Mouse (Mus musculus): Measurements from ENCODE around the gene Cdh13.

The Cdh13 gene

DNA sequence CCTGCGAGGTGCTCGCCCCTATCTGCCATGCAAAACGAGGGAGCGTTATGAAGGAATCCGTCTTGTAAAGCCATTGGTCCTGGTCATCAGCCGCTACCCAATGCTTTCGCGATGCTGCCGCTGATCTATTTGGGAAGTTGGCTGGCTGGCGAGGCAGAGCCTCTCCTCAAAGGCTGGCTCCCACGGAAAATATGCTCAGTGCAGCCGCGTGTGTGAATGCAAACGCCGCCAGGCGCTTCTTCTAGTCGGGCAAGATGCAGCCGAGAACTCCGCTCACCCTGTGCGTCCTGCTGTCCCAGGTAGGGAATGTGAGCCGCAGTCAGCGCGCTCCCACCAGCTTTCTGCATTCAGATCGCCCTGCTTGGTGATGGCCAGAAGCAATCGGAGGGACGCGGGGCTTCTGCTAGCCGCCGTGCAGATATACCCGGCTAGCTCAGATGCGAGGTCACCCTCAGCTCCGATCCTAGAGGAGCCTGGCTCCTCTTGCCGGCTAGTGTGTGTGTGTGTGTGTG is at the start of gene Cdh13:
Gene Cdh13 (plus strand): TSS at position 134 of the 512 bp plus-strand sequence.
- no peak for DNase-seq

DNA sequence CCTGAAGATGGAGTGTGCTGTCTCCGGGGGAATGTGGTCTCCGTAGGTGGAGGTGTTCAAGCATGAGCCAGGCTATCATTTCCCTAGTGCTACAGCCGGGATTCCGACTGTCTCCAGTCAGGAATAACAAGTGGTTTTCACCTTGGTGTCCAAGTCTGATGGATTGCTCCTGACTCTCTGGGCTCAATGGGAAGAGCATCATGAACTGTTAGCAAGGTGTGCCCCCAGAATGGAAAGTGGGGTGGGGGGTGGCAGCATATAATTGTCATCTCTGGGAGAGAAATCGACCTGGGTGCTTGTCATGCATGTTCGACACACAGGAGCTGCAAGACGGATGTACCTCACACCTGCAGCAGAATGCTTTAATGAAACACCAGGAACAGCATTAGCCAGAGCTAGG is 47.9 kb upstream of the Cdh13 start:
- no peak for DNase-seq

DNA sequence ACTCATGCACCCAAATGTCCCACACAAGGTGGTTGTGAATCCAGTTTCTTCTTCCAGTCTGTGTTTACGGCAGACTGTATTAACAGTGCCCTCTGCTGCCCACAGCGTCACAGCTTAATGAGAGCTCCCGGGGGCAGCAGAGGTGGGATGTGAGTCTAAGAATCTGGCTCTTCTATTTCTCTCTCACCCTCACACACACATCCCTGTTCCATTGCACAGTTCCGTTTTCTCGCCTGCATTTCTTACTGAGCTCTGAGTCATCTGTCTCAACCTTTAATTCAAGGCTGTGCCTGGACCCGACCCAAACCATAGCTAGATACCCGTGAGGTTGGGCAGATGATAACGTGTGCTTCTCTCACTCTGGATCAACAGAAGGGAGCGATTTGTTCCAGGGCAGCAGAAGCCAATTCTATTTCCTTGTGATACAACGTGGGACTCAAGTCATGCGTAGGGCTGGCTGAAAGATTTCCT is 46.3 kb upstream of the Cdh13 start:
- DNase-seq, result no peak

DNA sequence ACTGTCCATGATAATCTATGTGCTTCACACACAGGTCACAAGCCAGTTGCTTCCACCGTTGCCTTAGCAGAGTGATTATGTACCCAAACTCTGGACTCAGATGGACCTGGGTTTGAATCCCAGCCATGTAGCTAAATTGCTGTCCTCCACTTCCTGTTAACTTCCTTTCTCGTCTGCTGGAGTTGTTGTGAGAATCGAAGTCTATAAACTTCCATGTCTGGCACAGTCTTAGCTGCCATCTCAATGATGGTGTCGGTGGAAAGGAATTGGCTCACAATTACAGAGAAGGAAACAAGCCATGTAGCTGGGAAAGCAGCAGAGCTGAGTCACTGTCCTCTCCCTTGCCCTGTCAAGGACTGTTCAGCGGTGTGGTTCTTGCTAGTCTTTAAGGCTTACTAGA is 45.4 kb upstream of the Cdh13 start:
- DNase-seq, result no peak

DNA sequence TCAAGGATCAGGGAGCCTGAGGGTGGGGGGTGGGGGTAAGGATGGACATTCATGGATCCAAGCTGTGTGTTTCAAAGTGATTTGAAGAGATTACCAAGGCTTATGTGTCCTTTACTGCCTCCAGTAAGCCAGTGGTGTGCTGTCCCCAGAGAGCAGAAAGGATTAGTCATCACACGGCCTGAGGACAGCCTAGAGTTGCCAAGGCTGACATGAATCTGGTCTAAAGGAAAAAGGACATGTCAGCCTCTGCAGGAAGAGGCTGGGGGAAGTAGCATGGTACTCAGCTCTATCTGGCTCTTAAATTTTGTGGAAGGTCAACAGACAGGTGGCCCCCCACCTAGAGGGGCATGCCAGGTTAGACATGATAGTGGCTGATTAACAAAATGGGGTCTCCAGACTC is 44.3 kb upstream of the Cdh13 start:
- DNase-seq, result no peak

DNA sequence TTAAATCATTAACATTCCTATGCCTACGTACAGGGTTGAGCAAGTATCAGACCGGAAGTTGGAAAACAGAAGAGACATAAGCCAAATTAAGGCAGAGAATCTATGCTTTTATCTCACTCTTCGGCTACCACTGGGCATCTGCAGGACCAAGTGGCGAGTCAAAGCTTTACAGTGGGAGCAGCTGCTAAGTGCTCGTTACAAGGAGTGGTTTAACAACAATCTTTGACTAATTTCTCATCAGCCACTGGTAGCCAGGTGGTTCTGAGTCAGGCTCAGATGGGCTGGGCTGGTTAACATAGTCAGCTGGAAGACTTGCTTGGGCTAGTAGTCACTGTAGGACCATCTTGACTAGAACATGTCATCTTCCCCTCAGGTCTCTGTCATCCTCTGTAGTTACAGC is 34.2 kb upstream of the Cdh13 start:
- no peak for DNase-seq

DNA sequence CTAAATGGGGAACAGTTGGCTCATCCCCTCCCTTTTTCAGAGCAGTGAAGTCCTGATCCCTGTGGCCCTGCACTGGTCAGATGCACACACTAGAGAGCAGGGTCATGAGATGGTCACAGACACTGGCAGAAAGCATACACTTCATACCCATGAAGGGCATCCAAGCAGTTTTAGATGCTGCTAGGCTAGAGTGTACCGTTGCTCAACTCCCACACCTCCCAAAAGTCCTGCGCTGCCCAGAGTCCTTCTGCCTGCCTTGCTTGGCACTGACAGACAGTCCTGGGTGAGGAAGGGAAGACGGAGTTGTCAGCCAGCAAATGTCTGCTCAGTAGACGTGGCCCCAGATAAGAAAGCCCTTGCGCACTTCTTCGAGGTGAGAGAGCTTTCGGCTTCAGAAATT is 33.6 kb upstream of the Cdh13 start:
- no peak for DNase-seq

DNA sequence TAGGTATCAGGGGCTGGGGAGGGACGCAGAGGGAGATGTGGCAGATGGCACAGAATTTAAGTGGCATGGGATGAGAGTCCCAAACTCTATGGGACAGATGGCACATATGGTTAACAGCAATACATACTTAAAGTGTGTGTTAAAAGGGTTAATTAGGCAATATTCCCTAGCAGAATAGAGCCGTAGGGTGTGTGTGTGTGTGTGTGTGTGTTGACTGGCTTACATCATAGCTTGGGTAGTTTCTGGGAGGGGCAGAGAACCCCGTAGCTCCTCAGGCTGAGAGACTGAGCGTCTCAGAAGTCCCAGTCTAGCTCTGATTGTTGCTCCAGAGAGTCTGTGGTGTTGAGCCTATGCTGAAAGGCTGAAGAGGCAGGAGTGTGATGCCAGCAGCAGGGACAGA is 20.4 kb upstream of the Cdh13 start:
- no peak for DNase-seq

DNA sequence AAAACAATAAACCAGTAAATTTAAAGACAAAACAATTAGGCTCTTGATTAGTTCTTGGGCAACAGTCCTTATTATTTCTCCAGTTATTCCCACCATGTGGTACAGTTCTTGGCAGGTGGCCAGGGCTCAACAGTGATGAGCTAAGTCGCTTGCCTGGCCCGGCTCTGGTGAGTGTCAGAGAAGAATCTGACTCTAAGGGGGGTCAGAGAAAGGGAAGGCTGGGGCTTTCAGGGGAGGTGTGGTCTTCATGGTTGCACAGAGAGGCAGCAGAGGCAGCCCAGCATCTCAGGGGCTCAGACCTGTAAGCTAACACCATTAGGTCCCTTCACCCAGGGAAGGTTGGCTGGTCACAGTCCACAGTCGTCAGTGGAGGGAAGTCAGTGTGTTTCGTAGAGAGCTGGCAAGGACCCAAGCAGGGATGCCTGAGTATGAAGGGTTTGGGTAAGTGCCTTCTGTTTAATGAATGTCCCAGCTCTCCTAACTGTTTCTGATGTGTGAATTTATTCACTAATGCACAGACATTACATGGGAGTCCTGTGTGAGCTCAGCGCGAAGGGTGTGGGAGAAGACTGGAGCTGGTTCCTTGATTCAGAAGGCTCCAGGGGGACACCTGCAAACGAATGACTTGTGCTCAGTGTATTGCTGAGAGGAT is 12.7 kb upstream of the Cdh13 start:
- peak; percentile 38 for DNase-seq

DNA sequence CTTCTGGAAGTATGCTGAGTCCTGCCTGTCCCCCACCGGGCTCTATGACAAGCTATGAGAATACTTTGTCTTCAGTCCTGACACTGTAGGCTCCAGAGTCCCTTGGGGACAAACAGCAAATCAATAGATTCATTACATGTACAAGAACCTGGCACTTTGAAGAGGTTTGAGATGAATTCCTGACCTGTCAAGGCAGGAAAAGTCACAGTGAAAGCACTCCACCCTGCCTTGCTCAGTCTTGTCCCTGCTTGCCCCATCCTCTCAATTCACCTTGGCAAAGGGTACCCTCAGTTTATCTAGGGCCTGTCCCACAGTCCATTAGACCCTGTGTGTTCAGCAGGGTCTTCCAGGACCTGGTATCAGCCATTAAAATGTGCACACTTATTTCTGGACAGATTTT is 11.0 kb upstream of the Cdh13 start:
- no peak for DNase-seq

DNA sequence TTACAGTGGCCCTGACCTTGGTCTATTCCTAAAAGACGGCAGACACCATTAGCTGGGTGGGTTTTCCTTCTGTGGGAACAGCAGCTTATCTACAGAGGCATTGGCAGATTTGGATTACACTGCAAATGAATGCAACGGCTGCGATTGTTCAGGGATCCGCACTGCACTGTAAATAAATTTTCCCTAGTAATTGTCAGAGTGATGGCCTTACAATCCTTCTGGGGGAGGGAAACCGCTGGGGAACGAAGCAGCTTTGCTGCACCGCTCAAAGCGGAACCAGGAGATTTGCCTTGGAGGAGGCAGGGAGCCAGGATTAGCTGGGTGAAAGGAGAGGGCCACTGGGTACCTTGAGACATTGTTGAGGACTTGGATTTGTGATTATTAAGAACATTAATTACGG is 9.3 kb upstream of the Cdh13 start:
- no peak for DNase-seq

DNA sequence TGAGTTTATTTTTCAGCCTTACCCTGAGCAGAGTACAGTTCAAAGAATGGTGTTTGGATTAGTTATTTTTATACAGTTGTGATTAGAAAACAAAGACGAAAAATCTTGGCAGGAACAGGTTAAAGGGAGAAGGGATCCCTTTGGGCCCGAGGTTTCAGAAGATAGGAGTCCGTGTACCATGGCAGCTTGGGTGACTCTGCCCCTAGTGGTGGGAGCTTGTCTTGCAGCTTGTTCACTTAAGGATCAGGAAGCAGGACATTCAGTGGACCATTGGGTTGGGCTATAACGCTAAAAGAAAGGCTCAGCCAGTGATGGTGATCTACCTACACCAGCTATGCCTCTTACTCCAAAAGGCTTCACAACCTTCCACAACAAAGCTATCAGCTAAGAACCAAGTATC is 8.8 kb upstream of the Cdh13 start:
- DNase-seq, result peak; percentile 68

DNA sequence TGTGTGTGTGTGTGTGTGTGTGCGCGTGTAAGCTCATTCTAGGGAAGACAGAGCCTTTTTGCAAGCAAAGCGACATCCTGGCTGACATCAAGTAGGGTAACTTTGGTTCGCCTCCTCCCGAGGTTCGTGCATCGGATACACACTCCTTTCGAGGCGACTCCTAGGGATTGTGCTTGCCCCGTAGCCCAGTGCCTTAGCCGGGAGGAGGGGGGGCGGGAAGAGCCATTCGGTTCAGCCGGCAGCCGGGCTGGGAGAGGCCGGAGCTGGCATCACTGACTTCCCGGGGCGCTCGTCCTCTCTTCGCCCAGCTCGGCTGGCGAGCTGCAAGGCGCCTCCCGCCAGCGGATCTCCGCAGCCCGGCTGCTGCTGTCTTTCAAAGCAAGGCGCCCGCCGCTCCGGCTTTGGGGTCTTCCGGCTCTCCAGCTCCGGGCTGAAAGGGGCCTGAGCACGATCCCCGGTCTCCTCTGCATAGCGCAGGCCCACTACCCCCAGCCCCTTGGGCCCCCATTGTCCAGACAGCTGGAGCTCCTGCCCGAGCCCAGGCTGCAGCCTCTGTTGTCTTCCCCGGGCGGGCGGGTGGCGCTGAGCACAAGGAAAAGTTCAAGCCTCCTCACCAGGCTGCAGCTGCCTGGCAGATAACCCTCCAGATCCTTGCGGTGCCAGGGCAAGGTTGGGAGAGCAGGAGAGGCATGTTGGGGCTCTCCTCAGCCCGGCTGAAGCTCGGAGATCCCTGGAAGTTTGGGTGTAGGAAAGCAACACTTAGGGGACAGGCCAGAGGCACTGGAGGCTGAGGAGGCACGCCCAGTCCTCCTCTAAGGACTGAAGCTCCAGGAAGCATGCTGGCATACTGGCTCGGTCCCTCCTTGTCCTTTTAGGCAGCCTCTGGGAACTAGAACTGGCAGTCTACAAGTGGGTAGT is 838 bp downstream of the Cdh13 start:
- no peak for DNase-seq

DNA sequence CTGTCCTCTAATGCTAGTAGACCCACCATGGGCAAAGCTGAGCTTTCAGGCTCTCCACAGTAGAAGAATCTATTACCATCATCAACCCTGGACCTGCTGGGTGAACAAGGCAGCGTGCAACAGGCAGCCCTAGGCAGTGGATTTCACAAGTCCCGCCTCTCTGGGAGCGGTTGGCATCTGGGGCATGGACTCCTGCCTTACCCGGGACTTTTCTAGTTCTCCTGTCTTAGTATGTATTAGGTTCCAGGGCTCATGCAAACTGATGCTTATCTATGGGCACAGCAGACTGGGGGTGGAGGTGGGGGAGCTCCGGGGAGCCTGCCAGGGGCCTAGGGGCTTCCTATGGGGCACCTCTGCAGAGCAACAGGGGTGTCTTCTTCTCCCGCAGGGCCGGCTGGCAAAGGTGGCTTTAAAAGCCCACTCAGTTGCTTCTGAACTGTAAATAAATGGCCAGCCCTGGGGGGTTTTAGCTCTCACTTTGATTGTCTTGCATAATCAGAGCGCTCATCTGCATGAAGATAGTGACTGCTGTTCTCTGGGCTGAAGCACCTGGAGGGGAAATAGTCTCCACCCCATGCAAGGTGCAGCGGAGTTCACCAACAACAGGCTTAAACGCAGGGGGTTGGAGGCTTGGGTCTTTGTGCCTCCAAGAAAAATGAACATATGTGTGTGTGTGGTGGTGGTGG is 2.2 kb downstream of the Cdh13 start:
- DNase-seq, result no peak

DNA sequence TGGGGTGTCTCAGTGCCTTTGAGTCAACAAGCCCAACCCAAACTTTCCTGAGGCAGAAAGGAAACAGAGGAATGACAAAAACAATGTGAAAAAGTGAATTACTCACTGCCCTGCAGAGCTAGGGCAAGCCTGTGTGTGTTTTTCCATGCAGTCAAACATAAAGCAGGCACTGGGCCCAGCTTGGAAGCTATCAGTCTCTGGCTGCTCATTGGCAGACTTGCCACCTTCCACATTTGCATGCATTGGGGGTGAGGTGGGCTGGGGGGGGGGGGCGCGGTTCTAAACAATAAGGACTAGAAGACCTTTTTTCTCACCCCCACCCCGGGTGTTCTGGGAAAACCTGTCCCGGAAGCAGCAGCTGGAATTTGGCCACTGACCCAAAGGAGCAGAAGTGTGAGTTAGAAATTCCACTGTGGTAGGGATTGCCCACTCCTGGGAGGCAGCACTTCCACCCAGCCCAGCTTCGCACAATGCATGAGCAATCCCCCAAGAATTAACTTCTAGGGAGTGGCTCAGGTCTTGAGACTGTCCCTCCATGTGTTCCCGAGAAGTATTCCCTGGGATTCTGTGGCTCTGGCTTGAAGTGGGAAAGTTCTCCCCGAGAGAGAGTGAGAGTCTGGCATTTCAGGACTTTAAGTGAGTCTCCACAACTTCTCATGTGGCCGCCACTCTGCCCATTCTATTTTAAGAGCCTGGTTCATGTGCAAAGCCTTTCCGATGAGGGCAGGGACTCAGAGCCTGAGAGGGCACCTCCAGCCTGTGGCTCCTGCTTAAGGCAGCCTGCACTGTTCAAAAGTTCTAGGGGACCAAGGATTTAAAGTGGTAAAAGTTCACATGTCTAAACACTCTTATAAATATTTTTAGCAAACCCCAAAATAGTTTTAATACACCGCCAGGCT is 3.0 kb downstream of the Cdh13 start:
- no peak for DNase-seq

DNA sequence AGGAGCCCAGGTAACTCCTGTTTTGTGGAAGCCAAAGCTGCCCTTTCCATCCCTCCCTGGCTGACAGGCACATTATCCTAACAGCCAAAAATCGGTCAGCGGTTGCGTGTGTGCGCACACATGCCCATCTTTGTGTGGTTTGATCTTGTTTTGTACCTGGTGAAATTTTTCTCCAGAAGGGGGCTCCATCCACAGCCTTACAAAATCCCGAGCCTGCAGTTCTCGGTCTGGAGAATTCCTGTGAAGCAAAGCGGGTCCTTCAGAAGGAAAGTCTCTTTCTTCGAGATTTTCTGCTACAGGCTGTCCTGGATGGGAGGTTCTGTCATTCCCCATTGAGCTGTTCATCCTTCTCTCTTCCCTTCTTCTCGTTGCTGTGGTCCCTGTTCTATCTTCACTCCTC is 4.0 kb downstream of the Cdh13 start:
- no peak for DNase-seq

DNA sequence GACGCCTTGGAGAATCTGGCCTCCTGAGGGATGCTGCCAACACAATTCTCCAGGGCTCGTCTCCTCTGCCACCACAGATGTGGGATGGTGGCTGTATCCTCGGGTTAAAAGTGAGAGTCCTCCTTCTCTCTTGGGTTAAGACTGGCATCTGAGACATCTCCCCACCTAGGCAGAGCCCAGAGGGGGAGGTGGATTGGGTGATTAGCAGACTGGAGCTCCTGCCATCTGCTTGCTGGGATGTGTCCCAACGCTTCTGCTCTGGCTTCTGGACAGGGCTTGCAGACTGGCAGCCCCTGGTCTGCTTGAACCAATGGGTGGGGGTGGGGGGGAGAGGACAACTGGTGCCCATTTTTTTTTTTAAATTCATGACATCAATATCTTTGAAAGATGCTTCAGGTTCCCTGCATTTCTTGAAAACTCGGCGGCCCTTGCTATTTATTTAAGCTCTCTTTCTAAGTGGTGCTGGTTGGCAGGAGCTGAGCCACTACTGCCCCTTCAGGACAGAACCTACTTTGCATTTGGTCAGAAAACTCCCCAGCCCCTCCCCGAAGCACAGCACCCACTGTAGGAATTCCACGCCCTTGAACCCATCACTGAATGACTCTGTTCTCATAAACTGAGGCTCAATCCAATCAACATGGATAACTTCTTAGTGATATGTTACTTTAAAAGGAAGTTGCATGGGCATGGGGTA is 4.9 kb downstream of the Cdh13 start:
- DNase-seq, result no peak

DNA sequence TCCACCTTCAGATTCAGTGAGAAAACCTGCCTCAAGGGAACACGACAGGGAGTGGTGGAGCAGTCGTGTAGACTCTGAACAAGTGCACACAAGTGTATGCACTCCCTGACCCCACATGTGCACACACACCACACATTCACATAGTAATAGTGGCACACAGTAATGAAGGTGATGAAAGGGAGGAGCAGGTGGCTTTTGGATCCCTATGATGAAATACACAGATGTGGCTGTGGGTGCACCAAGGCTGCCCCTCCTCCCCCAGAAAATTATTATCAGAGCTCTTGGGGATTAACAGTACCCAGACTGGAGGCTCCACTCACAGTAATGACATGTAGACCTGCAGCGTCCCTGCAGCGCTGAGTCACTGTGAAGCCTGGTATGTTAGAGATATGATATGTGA is 5.6 kb downstream of the Cdh13 start:
- no peak for DNase-seq

DNA sequence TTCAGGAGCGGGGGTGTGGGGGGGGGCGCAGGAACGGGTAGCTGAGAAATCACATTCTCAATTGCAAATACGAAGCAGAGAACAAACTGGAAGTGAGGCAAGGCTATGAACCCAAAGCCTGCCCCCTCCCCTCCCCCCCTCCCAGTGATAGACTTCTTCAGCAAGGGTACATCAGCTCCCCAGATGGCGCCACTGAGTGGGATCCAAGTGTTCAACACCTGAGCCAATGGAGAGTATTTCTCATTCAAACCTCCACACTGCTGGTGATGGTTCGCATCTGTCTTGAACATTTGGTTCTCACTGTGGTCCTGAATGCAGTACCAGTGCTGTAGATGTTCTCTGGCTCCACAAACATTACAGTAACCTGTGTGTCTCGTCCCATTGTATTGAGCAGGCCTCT is 6.0 kb downstream of the Cdh13 start:
- DNase-seq, result no peak

DNA sequence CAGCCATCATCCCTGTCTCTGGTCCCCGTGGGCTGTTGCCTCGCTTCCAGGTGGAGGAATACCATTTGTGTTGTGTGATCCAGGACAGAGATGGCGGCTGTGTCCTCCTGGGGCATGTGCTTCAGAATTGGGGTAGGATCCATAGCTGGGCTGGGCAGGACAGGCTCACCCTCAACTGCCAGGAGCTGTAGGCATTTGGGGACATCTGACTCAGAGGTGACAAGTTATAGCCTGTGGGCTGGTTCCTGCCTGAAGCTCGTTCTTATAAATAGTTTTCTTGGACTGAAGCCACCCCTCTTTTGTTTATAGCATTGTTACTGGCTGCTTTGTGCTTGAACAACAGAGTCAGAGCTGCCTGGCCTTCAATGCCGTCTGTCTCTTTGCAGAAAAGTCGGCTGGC is 6.7 kb downstream of the Cdh13 start:
- DNase-seq, result no peak

DNA sequence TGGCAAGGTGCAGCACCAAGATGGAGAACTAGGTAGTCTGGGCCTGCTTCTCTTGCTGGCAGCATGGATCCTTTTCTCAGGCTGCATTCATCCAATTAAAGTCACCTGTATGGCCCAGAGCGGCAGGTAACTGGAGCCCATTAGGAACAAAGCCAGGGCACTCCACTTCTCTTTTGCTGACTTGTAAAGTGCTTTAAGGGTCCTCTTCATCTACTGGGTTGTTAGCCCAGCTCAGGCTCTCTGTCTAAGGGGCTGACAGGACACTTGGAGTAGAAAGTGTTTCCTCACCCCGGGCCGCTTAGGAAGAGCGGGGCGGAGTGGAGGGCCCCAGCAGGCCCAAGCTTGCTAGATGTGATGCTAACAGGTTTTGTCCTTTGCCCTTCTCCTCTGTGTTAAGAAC is 12.9 kb downstream of the Cdh13 start:
- no peak for DNase-seq

DNA sequence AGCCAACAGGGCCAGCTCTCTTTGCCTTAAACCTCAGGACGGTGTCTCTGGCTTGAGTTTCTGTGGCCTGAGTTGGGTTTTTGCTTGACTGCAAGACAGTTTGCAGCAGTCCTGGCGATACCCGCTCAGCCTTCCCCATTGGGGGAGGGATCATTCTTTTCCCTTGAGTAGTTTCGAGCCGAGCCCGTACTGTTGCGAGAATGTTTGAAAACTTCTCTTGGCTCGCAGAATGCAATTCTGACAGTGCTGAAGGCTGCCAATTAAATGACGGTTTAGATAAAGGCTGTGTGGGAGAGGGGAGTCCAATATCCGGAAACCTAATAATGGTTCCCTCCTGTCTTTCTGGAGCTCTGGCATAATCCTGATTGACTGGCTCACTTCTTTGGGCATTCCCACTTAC is 23.4 kb downstream of the Cdh13 start:
- DNase-seq, result no peak
